Mouse (Mus musculus) cerebellum, adult 9-10 months (tissue): ENCODE measurements around the gene Mospd2.
A peak's percentile ranks its signal among the peaks of the same experiment; 100 is the strongest.

ENCODE experiments used
- DNase-seq: peaks from one replicate; pipeline ENCODE4 v3.0.0; 2022

Gene Mospd2

DNA sequence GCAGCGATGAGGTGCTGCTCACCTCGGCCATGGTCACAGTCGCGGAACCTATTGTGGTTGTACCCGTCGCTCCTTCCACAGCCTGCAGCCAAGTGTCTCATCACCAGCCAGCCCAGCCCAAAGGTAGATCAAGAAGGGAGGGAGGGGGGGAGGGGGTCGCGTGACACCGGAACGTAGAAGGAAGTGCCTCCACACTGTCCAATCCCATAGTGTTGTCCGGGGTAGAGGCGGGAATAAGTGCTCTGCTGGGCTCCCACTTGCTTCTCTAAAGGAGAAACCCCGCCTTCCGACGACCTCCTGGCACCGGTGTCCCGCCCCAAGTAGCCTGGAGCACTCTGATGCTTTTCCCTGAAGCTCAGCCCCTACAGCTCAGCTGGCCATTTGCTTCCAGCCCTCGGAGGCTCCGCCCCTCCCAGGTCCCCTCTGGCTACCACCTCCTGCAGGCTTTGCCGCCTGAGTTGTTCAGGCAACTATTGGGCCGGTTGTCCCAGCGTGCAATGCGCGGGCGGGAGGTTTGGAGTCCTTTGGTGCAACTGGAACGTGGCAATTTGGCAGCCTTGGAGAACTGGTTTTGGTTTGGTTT lies at the start of gene Mospd2, which contains the start of gene Fancb:
Gene Mospd2, minus strand, starts transcription at position 183 of the 583 bp plus-strand sequence.
Gene Fancb, plus strand, starts transcription at position 400 of the 583 bp plus-strand sequence.
- peak; percentile 90 for DNase-seq

DNA sequence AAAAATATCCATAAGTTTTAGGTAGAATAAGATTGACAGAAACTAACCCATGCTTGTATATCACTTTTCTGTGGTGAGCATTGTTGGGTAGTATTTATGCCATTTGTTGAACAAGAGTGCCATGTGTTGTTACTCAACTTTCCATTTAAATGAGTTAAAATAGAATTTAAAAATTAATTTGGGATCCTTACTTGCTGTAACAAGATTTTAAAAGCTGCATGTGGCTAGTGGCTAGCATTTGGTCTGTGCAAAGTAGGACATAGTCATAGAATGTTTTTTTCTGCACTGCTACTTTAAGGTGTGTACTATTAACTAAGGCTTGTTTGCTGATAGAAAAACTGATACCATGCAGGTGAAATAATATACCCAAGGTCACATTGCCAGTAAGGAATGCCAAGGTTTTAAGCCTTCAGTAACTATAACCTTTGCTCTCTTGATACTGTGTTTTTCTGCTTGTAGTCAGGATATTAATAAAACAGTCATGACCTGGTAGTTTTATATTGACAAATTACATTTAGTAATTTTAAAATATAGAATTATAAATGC lies 24.7 kb upstream of the Mospd2 start, which contains the start of gene Gm17604:
Gene Gm17604, minus strand, starts transcription at position 51 of the 546 bp plus-strand sequence.
- no peak for DNase-seq

DNA sequence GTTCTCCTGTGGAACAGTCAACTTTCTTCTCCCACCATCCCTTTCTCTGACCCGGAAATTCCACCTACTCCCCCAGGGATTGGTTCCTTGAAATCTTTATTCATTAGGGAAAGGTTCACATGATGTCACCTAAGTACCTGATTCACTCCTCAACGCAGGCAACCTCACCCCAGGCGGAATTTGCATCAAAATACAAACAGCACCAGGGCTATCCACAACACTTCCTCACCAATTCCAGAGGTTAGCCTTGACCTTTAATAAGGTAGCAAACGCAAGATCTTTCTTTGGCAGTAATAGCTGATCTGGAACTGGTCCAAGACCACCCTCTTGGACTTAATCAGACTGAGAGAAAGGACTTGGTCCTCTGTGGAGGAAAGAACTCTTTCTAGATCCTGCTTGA lies 23.0 kb upstream of the Mospd2 start:
- no peak for DNase-seq

DNA sequence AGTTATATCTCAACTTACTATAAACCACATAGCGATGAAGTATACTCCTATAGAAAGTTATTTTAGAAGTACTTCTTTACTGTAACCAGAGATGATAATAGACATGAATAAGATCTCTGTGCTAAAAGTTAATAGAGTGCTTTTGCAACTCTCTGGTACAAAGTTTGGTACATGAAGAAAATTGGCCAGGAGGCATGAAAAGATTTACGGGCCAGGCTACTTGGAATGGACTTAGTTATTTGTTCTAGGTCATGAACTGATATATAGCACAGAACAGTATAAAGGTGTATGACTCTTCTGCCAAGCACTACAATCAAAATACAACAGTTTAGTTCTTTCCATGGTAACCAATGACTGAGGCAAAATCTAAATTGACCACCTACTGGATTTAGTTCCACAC lies 1.3 kb downstream of the Mospd2 start:
- no peak for DNase-seq

DNA sequence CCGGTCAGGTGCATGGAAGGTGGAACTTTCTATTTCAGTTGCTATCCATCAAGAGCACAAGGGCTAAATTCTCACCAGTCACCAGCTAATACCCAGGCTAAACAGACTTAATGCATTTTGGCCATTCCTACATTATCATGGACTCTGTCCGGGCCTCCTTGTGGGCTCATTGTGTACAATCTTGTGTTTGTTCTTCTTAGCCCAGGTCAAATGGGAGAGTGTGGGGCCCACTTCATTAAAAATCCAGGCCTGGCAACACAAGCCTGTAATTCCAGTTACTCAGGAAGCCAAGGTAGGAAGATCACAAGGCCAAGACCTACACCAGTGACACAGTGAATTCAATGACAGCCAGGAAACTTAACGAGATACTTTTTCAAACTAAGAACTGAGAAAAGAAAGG lies 9.0 kb downstream of the Mospd2 start:
- no peak for DNase-seq

DNA sequence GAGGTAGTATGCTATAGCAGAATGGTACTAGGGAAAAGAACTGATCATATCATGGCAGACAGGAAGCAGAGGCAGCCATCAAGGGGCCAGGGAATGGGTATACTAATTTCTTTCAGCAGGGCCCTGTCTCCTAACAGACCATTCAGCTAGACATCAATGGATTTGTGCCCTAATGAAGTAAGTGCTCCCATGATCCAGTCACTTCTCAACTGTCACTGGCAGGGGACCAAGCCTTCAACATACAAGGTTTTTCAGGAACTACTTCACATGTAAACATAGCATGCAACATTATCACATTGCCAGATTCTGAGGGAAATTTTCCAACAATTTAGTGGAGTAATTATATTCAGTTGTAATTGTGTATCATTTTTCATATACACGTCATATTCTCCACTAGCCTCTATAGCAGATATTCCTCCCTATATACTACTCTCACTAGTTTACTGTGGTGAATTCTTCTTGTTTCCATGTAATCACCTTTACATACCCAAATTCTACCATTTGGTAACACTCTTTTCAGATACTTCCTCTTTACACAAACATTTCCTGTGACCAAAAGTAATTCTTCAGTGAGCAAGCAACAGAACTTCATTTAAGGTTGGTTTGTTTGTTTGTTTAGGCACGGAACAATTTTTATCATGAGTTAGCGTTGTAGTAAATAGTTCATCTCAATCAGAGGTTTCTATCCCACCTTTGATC lies 14.3 kb downstream of the Mospd2 start:
- DNase-seq, result no peak

DNA sequence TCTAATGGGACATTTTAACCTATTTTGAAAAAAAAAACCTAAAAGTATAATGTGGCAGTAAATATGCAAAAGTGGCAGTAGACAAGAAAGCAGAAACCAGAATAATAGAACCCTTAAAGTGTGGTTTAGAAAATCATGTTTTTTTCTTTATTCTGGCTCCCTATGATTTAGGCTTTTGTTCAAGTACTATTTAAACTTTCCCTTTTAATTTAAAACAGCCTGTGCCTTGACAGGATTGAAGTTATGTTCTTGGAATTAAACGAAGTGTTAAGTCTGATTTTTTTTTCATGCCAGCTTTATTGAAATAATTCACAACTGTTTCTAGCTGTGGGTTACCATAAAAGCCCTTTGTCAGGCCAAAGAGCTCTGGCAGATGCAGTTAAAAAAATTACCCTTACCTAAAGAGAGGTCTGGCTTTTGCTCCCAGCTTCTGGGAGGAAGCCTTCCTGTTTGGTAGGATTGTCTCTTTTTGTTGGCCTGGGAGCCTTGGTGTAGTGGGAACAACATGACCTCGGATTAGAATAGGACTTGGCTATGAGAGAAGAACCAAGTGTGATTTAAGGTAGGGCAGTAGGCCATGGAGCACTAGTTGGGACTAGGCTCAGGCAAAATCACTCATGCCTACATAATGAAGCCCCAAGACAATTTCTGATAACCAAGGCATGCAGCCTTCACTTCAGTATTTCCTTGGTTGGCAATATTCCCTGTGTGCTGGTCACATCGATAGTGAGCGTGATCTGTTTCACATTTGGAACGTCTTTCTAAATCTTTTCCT lies 27.4 kb downstream of the Mospd2 start:
- no peak for DNase-seq

DNA sequence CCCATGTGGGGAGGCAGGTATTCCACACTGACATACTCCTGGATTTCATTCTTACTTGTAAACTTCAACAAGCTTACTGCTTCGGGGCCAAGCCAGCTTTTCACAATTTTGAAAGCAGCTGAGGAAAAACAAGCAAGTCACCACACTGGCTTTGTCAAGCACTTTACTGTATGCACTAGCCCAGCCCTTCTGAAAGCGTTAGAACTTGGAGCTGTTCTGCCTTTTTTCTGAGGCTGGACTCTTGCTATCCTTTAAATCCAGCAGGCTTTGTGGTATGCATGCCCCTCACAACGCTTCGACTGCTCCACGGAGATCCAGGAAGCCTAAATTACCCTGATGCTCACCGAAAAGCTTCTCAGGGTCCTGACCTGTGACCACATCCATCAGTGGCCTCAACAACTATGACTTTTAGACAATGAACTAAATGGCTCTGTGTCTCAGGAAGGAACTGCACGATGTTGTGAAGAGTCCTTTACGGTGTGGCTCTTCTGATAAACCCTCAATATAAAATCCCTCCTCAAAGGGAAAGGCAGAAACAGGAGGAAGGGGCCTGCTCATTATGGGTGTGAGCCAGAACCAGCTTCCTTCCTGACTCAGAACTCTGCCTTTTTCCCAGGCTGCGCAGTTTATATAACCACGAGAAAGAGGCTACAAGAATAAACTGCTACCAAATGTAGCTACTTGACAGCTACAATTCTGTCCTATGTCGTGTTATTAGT lies 28.2 kb downstream of the Mospd2 start:
- no peak for DNase-seq

DNA sequence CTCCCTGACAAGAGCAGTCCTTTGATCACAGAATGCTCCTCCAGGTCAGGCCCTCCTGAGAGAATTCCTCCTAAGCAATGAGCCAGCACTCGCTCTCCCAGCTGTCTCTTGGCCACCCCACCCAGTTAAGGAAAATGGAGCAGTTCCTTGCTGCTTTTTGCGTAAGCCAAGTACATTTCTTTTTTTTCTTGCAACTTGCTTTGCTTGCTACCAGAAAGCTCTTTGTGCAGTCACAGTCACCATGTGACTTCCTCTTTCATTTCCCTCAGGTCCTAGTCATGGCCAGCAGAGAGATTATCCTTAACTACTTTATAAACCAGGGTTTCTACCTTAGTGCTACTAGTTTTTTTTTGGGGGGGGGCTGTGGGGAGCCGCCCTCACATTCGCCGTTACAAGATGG lies 38.6 kb downstream of the Mospd2 start:
- no peak for DNase-seq

DNA sequence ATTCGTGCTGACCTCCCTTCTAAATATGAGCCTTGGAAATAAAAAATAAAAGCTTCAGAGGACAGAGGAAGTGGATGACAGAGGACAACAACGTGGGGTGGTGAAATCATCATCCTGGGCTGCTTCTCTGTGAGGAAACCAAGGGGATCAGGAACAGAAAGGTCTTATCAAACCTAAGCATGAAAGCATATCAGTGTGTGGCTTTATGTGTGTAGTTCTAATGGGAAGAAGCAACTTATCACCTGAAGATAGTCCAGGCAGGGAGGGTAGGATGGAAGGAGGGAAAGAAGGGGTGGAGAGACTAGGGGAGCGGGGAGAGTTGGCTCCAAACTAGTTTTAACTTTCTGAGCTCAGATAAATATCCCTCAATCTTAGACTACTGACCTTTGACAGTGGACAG lies 67.2 kb downstream of the Mospd2 start:
- DNase-seq, result no peak

DNA sequence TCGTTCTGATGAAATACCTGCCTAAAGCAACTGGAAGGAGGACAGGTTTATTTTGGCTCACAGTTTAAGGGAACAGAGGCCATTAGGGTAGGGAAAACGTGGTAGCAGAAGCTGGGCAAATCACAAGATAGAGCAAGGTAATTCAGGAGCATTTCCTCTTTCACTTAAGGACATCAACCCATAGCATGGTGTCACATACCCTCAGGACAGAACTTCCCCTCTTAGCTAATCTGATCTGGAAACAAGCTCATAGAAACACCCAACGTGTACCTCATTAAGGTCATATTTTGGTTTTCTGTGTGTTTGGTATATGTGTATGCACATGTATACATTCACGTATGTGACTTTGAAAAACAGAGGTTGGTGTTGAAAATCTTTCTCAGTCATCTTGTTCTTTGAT lies 68.0 kb downstream of the Mospd2 start:
- no peak for DNase-seq

DNA sequence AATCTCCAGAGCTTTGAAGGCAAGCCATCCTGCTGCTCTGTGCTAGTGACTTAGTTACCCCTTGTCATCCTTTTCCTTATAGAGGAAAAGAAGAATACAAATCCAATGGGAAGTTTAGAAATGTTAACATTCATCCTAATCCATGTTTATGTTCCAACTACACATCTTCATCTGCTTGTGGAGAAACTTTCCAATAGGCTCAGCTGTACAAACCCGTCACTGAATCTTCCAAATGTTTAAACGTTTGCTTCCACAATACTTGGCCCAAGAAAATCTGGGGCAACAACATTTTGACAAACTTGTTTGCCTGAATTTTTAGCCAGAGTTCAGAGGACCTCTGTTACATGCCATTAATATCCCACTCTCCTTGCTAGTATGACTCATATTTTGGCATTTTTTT lies 78.3 kb downstream of the Mospd2 start:
- no peak for DNase-seq

DNA sequence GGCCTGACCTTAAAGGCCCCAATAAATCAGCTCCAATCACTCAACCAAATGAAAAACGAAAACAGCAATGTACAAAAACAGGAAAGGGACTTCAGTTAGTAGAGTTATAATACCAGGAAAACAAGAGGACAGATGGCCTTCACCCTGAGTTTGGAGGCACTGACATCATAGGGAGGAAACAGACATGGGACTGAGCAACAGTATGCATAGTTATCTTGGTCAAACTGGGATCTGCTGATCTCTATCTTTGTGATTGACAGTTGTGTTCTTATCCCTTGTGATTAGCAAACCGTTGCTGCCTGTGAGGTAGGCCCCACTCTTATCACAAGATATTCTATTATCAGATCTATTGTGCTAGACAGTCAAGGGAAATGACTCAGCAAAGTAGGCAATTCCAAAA lies 80.4 kb downstream of the Mospd2 start:
- no peak for DNase-seq

DNA sequence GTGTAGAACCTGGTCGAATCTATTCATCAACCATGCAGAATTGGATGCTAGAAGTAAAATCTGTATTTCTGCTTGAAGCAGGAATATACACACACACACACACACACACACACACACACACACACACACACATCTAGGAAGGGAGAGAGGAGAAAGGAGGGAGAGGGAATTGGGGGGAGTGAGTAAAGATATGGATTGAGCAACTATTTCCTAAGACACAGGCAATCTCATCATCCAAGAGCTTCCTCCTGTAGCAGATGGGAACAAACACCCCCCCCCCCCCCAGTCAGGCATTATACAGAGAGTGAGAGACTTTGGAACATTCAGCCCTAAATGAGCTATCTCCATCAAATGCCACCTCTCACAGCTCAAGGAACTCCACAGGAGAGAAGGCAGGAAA lies 93.9 kb downstream of the Mospd2 start:
- DNase-seq, result no peak
